Mouse (Mus musculus): ENCODE measurements around the gene Slf2.

GRCm38 (mm10) chr19:44989567-44990495, 58.9 kb downstream of the Slf2 start:
- TF ChIP-seq CTCF (conservative IDR thresholded peaks at IDR 0.05 in 1 of 2, IDR thresholded peaks at IDR 0.05 in 1 of 2; ENCODE audit: low read depth in 2 of 2, low read length in 2 of 2) (no peak), CHD2 (IDR thresholded peaks at IDR 0.05; ENCODE audit: low read length) (no peak), POLR2A (IDR thresholded peaks at IDR 0.05; ENCODE audit: low read depth, low read length) (no peak), TBP (conservative IDR thresholded peaks at IDR 0.05; ENCODE audit: low read depth, low read length) (no peak), TCF12 (IDR thresholded peaks at IDR 0.05; ENCODE audit: low read depth, low read length) (no peak), EP300 (IDR thresholded peaks at IDR 0.05; ENCODE audit: low read length) (no peak), ZMIZ1 (IDR thresholded peaks at IDR 0.05; ENCODE audit: low read depth, low read length) (no peak)
